In genomic region chr3:159782222-159782844, GRCm38 (mm10) we compare ENCODE assay signal across 9 mouse cellular contexts. TPM values are rescaled to one million over a fixed set of nuclear protein-coding genes. Genes with fewer than 3 reads are reported as not detected.
A peak's percentile ranks its signal among the peaks of the same experiment; 100 is the strongest.
DNase-seq lines count a peak whose midpoint lies in the region; ATAC-seq lines count a peak whose summit lies in the region.
"Had no signal": no experiment of that assay in that cellular context is flagged by ENCODE, and none has a peak within 500 bp of the region (broad histone marks: within the 10 kb centered on the region; RNA-seq: fewer than 3 reads in every experiment).

No protein-coding gene starts in this region.

- H3K9me3 ChIP-seq in kidney, embryonic 16.5 days (ENCODE audit: low read length), result no peaks in the 10 kb centered on the region
- no peaks in the 10 kb centered on the region for H3K9me3 ChIP-seq in kidney, embryonic 14.5 days (ENCODE audit: control insufficient read depth, low read length)
- H3K9me3 ChIP-seq in hindbrain, embryonic 16.5 days (ENCODE audit: control insufficient read depth, low read length), result no peaks in the 10 kb centered on the region
- no peaks in the 10 kb centered on the region for H3K9me3 ChIP-seq in neural tube, embryonic 12.5 days

- no peak overlapping the region for H3K4me3 ChIP-seq in kidney, embryonic 16.5 days (ENCODE audit: low read length)
- no peak overlapping the region for H3K4me3 ChIP-seq in kidney, embryonic 14.5 days (ENCODE audit: low read length)
- H3K4me3 ChIP-seq in hindbrain, embryonic 16.5 days (ENCODE audit: low read length), result 0 out of 2 replicates have a peak overlapping the region, but pooled peaks have one; percentile 2
- no peak overlapping the region for H3K4me3 ChIP-seq in neural tube, embryonic 12.5 days

- H3K36me3 ChIP-seq in kidney, embryonic 16.5 days (ENCODE audit: insufficient read depth, low read length), result no peaks in the 10 kb centered on the region
- H3K36me3 ChIP-seq in kidney, embryonic 14.5 days (ENCODE audit: control insufficient read depth, insufficient read depth, low read length), result no peaks in the 10 kb centered on the region
- no peaks in the 10 kb centered on the region for H3K36me3 ChIP-seq in hindbrain, embryonic 16.5 days (ENCODE audit: control insufficient read depth, insufficient read depth, low read length)
- no peaks in the 10 kb centered on the region for H3K36me3 ChIP-seq in neural tube, embryonic 12.5 days

- 0 out of 2 replicates have a peak overlapping the region, but pooled peaks have one; percentile 10 for H3K4me2 ChIP-seq in kidney, embryonic 16.5 days (replicated peaks; ENCODE audit: low read depth, low read length)
- H3K4me2 ChIP-seq in kidney, embryonic 14.5 days (replicated peaks; ENCODE audit: low read depth, low read length), result no peak overlapping the region
- peak overlapping the region; percentile 16 for H3K4me2 ChIP-seq in hindbrain, embryonic 16.5 days (ENCODE audit: low read length)
- peak overlapping the region; percentile 27 for H3K4me2 ChIP-seq in neural tube, embryonic 12.5 days (replicated peaks)

- no peak for ATAC-seq in kidney, embryonic 16.5 days (ENCODE audit: low FRiP score, low TSS enrichment)
- ATAC-seq in kidney, embryonic 14.5 days (ENCODE audit: low FRiP score, low TSS enrichment), result no peak
- ATAC-seq in hindbrain, embryonic 16.5 days, result peak; percentile 77
- peak; percentile 48; the same call in 1 of the 2 replicates for ATAC-seq in neural tube, embryonic 12.5 days (ENCODE audit: low FRiP score, low read depth)

- 9% methylated on average over 13 of the region's 13 CpGs for WGBS in kidney, embryonic 16.5 days
- WGBS in kidney, embryonic 14.5 days, result 8% methylated on average over 13 of the region's 13 CpGs
- 9% methylated on average over 13 of the region's 13 CpGs for WGBS in hindbrain, embryonic 16.5 days
- WGBS in neural tube, embryonic 12.5 days, result 5% methylated on average over 13 of the region's 13 CpGs

- no peak overlapping the region for H3K27ac ChIP-seq in kidney, embryonic 16.5 days (ENCODE audit: low read length)
- H3K27ac ChIP-seq in kidney, embryonic 14.5 days (ENCODE audit: low read depth, low read length), result no peak overlapping the region
- no peak overlapping the region for H3K27ac ChIP-seq in hindbrain, embryonic 16.5 days (ENCODE audit: low read depth, low read length)
- H3K27ac ChIP-seq in neural tube, embryonic 12.5 days, result no peak overlapping the region

- H3K4me1 ChIP-seq in kidney, embryonic 16.5 days (ENCODE audit: insufficient read depth, low read length), result no peaks in the 10 kb centered on the region
- no peaks in the 10 kb centered on the region for H3K4me1 ChIP-seq in kidney, embryonic 14.5 days (ENCODE audit: control insufficient read depth, insufficient read depth, low read length)
- no peaks in the 10 kb centered on the region for H3K4me1 ChIP-seq in hindbrain, embryonic 16.5 days (ENCODE audit: control insufficient read depth, insufficient read depth, low read depth, low read length)
- H3K4me1 ChIP-seq in neural tube, embryonic 12.5 days, result no peaks in the 10 kb centered on the region

- no peaks in the 10 kb centered on the region for H3K27me3 ChIP-seq in kidney, embryonic 16.5 days (ENCODE audit: insufficient read depth, low read length)
- no peaks in the 10 kb centered on the region for H3K27me3 ChIP-seq in kidney, embryonic 14.5 days (ENCODE audit: control insufficient read depth, insufficient read depth, low read length)
- no peaks in the 10 kb centered on the region for H3K27me3 ChIP-seq in hindbrain, embryonic 16.5 days (replicated peaks; ENCODE audit: control insufficient read depth, insufficient read depth, low read length)
- no peaks in the 10 kb centered on the region for H3K27me3 ChIP-seq in neural tube, embryonic 12.5 days (replicated peaks)

- H3K9ac ChIP-seq in kidney, embryonic 16.5 days (replicated peaks; ENCODE audit: low read length), result no peak overlapping the region
- H3K9ac ChIP-seq in kidney, embryonic 14.5 days (ENCODE audit: low read depth, low read length), result no peak overlapping the region
- no peak overlapping the region for H3K9ac ChIP-seq in hindbrain, embryonic 16.5 days (ENCODE audit: low read depth, low read length)
- H3K9ac ChIP-seq in neural tube, embryonic 12.5 days, result no peak overlapping the region

- peak; percentile 73 for DNase-seq in embryo, embryonic 9.5 days (ENCODE audit: extremely low spot score)
- no peak for DNase-seq in spleen, postnatal 36 days (ENCODE audit: low spot score in 2 of 2)
- DNase-seq in right cerebral cortex, postnatal 25 days, result no peak
- no peak for DNase-seq in layer of hippocampus, adult 11-12 months (ENCODE audit: low spot score)
- DNase-seq: kidney, adult 18-20 months had no signal

RNA-seq across cellular contexts. Expression of gene Wls, which starts 57.1 kb away (rescaled TPM):
- 138 and 147 TPM in 2 replicates for polyA plus RNA-seq in kidney, embryonic 16.5 days (2015; fragmentation: Nextera tagmentation; extraction: Ambion mirVana)
- polyA plus RNA-seq in kidney, embryonic 14.5 days (2014; fragmentation: Nextera tagmentation; extraction: Ambion mirVana), result 77.4 and 102 TPM in 2 replicates
- polyA plus RNA-seq in hindbrain, embryonic 16.5 days (2015; fragmentation: Nextera tagmentation; extraction: Ambion mirVana), result 67.8 and 83.9 TPM in 2 replicates
- polyA plus RNA-seq in neural tube, embryonic 12.5 days (2016; fragmentation: Nextera tagmentation; extraction: Ambion mirVana), result 94.9 and 102 TPM in 2 replicates

Comparison
In these comparisons a context has a peak if more than half of its experiments do, and no peak if none do; other contexts are left out.
1. ATAC-seq: peak in hindbrain, embryonic 16.5 days (single experiment) and neural tube, embryonic 12.5 days (single experiment); none in kidney, embryonic 16.5 days (single experiment) and kidney, embryonic 14.5 days (single experiment).